Mouse (Mus musculus) liver, embryonic 16.5 days (tissue): ENCODE measurements around the gene Paip2b. TPM values are rescaled to one million over a fixed set of nuclear protein-coding genes. Genes with fewer than 3 reads are reported as not detected.
"Not testable (repeated sequence)": the region's sequence is repeated elsewhere in the genome, so short reads cannot be mapped to it uniquely, and the experiment has no call there.

Experiments used
- ATAC-seq: fragments of 200-750 bp; cut with Nextera tagmentation; 2 replicates; pipeline ENCODE4 v1.8.0; 2017; ENCODE audit warnings: low read depth, mild to moderate bottlenecking, moderate number of reproducible peaks, moderate library complexity
- H3K27ac ChIP-seq: fragments of 300-500 bp; sonication (generic); 2 replicates; pipeline ENCODE4 v1.5.1; 2014; ENCODE audit warnings: mild to moderate bottlenecking, low read length
- H3K27me3 ChIP-seq: fragments of 300-500 bp; sonication (generic); 2 replicates; pipeline ENCODE4 v1.6.1; 2014; ENCODE audit warnings: low read depth, low read length, mixed read lengths; ENCODE audit not compliant: control insufficient read depth, insufficient read depth
- H3K36me3 ChIP-seq: fragments of 300-500 bp; sonication (generic); 2 replicates; pipeline ENCODE4 v1.6.1; 2014; ENCODE audit warnings: mild to moderate bottlenecking; ENCODE audit not compliant: control insufficient read depth, insufficient read depth
- H3K4me1 ChIP-seq: fragments of 300-500 bp; sonication (generic); 2 replicates; pipeline ENCODE4 v1.6.1; 2014; ENCODE audit warnings: low read depth, low read length, mixed read lengths; ENCODE audit not compliant: control insufficient read depth
- H3K4me2 ChIP-seq: fragments of 300-500 bp; sonication (generic); 2 replicates; pipeline ENCODE4 v1.6.1; 2014; ENCODE audit warnings: low read depth, low read length, mixed read lengths
- H3K4me3 ChIP-seq: fragments of 300-500 bp; sonication (generic); 2 replicates; pipeline ENCODE4 v1.5.1; 2014; ENCODE audit warnings: low read depth, mild to moderate bottlenecking, low read length
- H3K9ac ChIP-seq: fragments of 300-500 bp; sonication (generic); 2 replicates; pipeline ENCODE4 v1.6.1; 2014; ENCODE audit warnings: low read depth, low read length
- H3K9me3 ChIP-seq: fragments of 300-500 bp; sonication (generic); replicated peaks from 2 replicates; pipeline ENCODE4 v1.6.1; 2016; ENCODE audit warnings: low read length; ENCODE audit not compliant: control insufficient read depth
- WGBS: fragments of 180-500 bp; shearing (Covaris S2); extraction: QIAGEN DNeasy Blood & Tissue Kit; methylation state at CpG from one replicate; pipeline ENCODE4 v1.1.7; 2014; ENCODE audit not compliant: insufficient replicate concordance; 5-methylcytosine and 5-hydroxymethylcytosine counted together
- polyA plus RNA-seq: library from polyadenylated mRNA; unstranded; fragments of >200 nt; fragmentation: Nextera tagmentation; extraction: Ambion mirVana; gene quantifications from 2 replicates; pipeline ENCODE4 v1.2.1, GENCODE M21; 2015

The Paip2b gene
- polyA plus RNA-seq, 1 experiment from 2014 or later, result 3.5 TPM

DNA sequence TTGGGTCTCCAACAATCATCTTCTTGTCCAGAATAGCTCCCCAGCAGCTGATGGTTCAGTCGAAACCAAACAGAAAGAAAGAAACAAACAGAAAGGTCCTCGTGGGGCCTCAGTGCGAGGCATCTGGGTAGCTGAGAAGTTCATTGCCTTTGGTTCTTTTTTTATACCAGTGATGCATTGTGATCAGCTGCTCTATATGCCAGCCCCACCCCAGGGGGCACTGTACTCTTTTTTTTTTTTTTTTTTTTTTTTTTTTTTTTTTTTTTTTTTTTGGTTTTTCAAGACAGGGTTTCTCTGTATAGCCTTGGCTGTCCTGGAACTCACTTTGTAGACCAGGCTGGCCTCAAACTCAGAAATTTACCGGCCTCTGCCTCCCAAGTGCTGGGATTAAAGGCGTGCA, 41.0 kb downstream of the Paip2b start:
- not testable (repeated sequence) for H3K4me2 ChIP-seq, H3K4me3 ChIP-seq, H3K9ac ChIP-seq, H3K27ac ChIP-seq, ATAC-seq, H3K36me3 ChIP-seq, H3K27me3 ChIP-seq, H3K4me1 ChIP-seq, H3K9me3 ChIP-seq
- WGBS, result 71% methylated on average over 5 of the region's 5 CpGs

DNA sequence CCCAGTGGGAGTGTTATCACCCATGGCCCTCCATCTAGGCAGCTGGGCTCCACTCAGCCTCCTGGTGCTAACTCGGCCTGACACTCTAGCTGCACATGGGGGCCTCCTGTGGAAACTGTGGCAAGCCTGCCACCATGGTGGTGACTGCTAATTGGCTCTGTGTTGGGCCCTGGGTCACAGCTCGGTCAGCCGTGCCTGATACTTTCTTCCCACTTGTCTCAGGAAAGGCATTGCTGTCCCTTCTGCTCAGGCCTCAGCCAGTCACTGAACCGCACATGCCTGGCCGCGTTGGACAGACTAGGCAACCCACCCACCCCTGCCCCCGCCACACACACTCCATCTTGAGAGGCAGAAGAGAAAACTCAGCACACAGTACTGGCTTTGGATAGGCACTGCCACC, 43.0 kb downstream of the Paip2b start:
- no peaks in the 10 kb centered on the region for H3K36me3 ChIP-seq
- H3K4me1 ChIP-seq, result no peaks in the 10 kb centered on the region
- 61% methylated on average over 7 of the region's 7 CpGs for WGBS
- no peak overlapping the region for H3K9ac ChIP-seq
- H3K27me3 ChIP-seq, result no peaks in the 10 kb centered on the region
- no peak overlapping the region for H3K4me3 ChIP-seq
- H3K9me3 ChIP-seq, result no peaks in the 10 kb centered on the region
- ATAC-seq, result no peak
- H3K4me2 ChIP-seq, result no peak overlapping the region
- H3K27ac ChIP-seq, result no peak overlapping the region

DNA sequence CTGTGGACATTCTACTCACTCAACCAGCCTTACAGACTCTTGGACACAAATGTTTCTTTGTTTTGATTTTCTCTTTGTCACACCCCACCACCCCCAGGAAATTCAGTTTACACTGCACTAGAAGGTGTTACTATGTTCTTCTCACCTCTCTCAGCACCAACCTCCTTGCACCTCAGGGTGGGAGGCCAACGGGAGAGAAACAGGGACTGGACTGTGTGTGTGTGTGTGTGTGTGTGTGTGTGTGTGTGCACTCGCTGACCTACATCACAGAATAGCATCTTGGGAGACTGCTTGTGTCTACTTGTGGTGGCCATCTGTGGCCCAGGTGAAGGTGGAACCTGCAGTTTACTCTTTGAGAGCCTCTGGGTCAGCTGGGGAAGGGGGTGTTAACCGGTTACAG, 45.1 kb downstream of the Paip2b start:
- 44% methylated on average over 3 of the region's 3 CpGs for WGBS
- no peak overlapping the region for H3K4me3 ChIP-seq
- ATAC-seq, result no peak

DNA sequence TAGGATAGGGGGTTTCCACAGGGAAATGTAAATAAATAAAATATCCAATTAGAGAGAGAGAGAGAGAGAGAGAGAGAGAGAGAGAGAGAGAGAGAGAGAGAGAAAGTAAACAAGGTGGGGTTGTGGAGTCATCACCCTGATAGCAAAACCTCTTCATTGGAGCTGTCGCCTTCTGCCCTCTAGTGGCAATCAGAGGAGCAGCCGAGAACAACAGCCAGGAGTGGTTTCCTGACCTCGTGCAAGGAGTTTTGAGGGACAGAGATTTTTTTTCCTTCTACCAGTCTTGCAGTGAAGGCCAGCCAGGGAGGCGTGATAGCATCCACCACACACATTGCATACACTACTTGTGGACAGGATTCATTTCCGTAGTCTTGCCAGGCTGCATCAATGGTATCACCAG, 52.5 kb downstream of the Paip2b start:
- Histone ChIP-seq H3K36me3 (no peaks in the 10 kb centered on the region), H3K27ac (no peak overlapping the region), H3K4me2 (no peak overlapping the region), H3K4me3 (no peak overlapping the region), H3K9me3 (no peaks in the 10 kb centered on the region), H3K27me3 (no peaks in the 10 kb centered on the region), H3K4me1 (peaks cover 16% of the 10 kb centered on the region), H3K9ac (no peak overlapping the region)
- WGBS, result 6% methylated on average over 5 of the region's 5 CpGs
- no peak for ATAC-seq

More for the DNA sequence above, 45.1 kb downstream of the Paip2b start:
- Histone ChIP-seq H3K27ac (no peak overlapping the region), H3K9me3 (no peaks in the 10 kb centered on the region), H3K36me3 (no peaks in the 10 kb centered on the region), H3K4me1 (no peaks in the 10 kb centered on the region), H3K27me3 (no peaks in the 10 kb centered on the region), H3K9ac (no peak overlapping the region), H3K4me2 (no peak overlapping the region)

DNA sequence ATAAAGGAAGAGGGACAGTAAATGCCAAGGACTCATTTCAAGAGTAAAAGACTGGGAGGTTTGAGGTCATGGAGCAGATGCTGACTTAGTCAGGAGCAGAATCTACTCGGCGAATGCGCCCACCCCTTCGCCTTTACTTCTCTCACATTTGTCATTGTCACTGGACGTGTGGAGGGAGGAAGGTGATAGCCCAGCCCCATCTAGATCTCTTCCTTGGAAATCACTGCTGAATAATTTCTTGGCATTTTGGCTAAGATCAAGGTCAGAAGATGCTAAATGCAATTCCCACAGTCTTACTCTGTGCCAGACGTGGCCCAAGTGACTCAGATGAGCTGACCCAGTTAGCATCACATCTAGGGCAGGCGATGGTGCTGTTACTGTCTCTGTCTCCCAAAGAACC, 53.2 kb downstream of the Paip2b start:
- Histone ChIP-seq H3K4me1 (peaks cover 24% of the 10 kb centered on the region), H3K27me3 (no peaks in the 10 kb centered on the region), H3K4me2 (no peak overlapping the region), H3K36me3 (no peaks in the 10 kb centered on the region; the same call in none of the 2 replicates), H3K4me3 (no peak overlapping the region), H3K27ac (no peak overlapping the region), H3K9me3 (no peaks in the 10 kb centered on the region), H3K9ac (no peak overlapping the region)
- no peak for ATAC-seq
- 73% methylated on average over 7 of the region's 7 CpGs for WGBS

DNA sequence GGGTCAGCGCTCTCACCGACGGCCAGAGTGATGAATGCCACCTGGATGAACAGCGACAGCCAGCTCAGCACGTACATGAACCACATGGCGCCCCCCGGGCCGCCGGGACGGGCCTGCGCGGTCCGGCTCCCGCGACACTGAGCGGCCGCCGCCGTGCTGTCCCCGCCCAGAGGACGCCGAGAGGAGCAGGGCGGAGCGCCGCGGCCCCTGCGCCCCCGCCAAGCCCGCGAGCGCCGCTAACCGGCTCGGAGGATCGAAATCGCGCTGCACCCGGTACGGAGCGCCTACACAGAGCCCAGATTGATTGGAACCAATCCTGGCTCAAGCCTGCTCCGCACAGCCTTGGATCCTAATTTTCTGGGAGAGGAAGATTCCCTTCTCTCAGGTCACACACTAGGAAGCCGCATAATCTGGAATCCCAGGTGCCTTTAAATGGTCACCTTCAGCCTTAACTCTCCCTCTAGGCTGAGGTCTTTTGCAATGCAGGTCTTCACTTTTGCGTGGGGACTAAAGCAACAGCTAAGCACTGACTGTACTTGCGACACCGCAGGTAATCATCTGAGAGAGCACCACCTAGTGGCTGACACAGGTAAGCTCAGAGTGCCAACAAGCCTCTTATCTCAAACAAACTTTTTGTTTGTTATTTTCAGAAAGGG, 55.8 kb downstream of the Paip2b start, which contains the start of gene Tex261:
Tex261 (minus strand) TSS at position 176 of the 656 bp plus-strand sequence.
- Histone ChIP-seq H3K9ac (peak within 1 kb of the TSS; percentile 95), H3K27ac (peak within 1 kb of the TSS; percentile 95), H3K4me3 (peak within 1 kb of the TSS; percentile 97), H3K27me3 (no peaks in the 10 kb centered on the region), H3K9me3 (no peaks in the 10 kb centered on the region), H3K36me3 (peaks cover 11% of the 10 kb centered on the region), H3K4me2 (peak within 1 kb of the TSS; percentile 90), H3K4me1 (peaks cover 24% of the 10 kb centered on the region)
- WGBS, result under 1% methylated on average over 45 of the region's 45 CpGs
- peak; percentile 93 for ATAC-seq

DNA sequence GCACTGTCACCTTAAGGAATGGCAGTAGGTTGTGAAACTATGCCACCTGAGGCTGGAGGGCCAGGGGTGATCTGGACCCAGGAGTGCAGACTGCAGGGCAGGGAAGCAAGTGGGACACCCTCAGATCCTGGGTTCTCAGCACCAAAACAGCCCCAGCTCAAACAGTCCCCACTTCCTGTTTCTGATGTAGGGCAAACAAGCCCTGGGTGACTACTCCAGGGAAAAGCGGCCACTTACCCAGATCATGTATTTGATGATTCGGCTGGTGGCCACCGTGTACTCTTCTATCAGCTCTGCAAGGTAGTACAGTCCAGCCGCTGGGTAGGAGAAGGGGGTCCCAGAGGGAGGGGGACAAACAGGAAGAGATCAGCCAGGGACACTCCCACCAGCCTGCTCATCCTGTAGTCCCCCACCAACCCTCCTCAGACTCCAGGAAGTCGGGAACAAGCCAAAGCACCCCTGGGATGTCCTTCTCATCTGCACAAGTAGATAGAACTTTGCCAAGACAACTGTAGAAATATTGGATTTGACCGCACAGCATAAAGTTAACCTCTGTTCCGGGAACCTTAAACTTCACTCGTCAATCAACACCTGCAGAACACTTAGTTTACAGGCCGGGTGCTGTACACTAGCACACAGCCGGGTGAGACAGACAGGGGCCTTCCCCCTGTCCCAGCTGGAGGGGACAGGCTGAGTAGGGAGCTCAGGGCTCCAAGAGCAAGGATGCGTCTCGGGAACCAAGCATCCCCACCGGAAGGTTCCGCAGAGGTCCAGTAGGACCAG, 56.6 kb downstream of the Paip2b start:
- Histone ChIP-seq H3K9me3 (no peaks in the 10 kb centered on the region), H3K4me2 (peak overlapping the region; percentile 90), H3K4me3 (peak overlapping the region; percentile 97), H3K27ac (peak overlapping the region; percentile 95), H3K27me3 (no peaks in the 10 kb centered on the region), H3K9ac (peak overlapping the region; percentile 95), H3K36me3 (peaks cover 13% of the 10 kb centered on the region), H3K4me1 (peaks cover 24% of the 10 kb centered on the region)
- ATAC-seq, result peak; percentile 23
- whole genome bisulfite sequencing, result 2% methylated on average over 14 of the region's 14 CpGs

DNA sequence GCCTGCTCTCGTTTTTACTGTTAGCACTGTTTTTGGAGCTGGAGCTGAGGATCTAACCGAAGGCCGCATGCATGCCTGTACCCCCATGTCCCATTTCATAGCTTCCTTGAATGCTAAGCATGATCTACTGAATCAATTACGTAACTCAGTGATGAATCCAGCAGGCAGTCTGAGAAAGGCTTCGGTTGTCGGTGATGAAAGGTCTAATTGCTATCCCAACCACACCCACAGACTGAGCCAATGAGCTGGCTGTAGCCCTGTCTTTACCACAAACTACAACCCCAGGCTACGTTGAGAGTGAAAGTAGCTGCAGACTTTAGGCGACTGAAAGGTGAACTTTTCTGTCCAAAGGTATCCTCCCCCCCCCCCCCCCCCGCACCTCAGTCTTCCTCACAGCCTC, 57.4 kb downstream of the Paip2b start:
- H3K27ac ChIP-seq, result no peak overlapping the region
- peak overlapping the region; percentile 95 for H3K9ac ChIP-seq
- peaks cover 24% of the 10 kb centered on the region for H3K4me1 ChIP-seq
- H3K27me3 ChIP-seq, result no peaks in the 10 kb centered on the region
- ATAC-seq, result no peak
- 46% methylated on average over 9 of the region's 9 CpGs for WGBS
- H3K36me3 ChIP-seq, result peaks cover 14% of the 10 kb centered on the region
- peak overlapping the region; percentile 97 for H3K4me3 ChIP-seq
- H3K4me2 ChIP-seq, result peak overlapping the region; percentile 90
- no peaks in the 10 kb centered on the region for H3K9me3 ChIP-seq

DNA sequence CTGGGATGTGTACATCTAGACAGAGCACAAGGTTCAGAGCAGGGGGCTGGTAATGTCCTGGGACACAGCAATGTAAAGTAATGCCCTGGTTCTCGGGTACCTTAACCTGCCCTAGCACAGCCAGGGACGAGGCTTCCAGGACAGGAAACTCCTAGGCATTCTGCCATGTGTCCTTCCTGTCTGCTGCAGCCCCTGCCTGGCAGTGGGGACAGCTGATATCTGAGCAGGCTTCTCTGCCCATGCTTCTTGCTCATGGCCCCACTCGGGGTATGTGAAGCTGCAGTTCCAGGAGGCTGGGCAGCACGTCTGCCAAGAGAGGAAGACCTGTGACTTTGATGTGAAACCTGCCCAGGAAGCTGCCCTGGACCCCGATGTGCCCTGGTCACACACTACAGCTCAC, 63.1 kb downstream of the Paip2b start:
- ATAC-seq, result no peak
- no peak overlapping the region for H3K4me3 ChIP-seq
- H3K36me3 ChIP-seq, result peaks cover 14% of the 10 kb centered on the region
- no peak overlapping the region for H3K9ac ChIP-seq
- 57% methylated on average over 5 of the region's 5 CpGs for WGBS
- no peaks in the 10 kb centered on the region for H3K9me3 ChIP-seq
- H3K4me1 ChIP-seq, result peaks cover 2% of the 10 kb centered on the region; the same call in 1 of the 2 replicates
- H3K27ac ChIP-seq, result no peak overlapping the region
- no peak overlapping the region for H3K4me2 ChIP-seq
- peaks cover 7% of the 10 kb centered on the region; the same call in 1 of the 2 replicates for H3K27me3 ChIP-seq
